Mouse (Mus musculus): Measurements from ENCODE around the gene Mcm9.
"Not testable (repeated sequence)": the region's sequence is repeated elsewhere in the genome, so short reads cannot be mapped to it uniquely, and the experiment has no call there.

Gene Mcm9

GRCm38 (mm10) chr10:53499518-53499917 lies 130.7 kb downstream of the Mcm9 start:
- peak; percentile 22 for DNase-seq

GRCm38 (mm10) chr10:53495349-53495748 lies 134.9 kb downstream of the Mcm9 start:
- DNase-seq = not testable (repeated sequence)

- no peak for DNase-seq
Observed at GRCm38 (mm10) chr10:53493954-53494353, 136.3 kb downstream of the Mcm9 start.

Measured in kidney, adult 18-20 months (tissue).